20 mouse cellular contexts compared by ENCODE assay signal in the genomic region with DNA sequence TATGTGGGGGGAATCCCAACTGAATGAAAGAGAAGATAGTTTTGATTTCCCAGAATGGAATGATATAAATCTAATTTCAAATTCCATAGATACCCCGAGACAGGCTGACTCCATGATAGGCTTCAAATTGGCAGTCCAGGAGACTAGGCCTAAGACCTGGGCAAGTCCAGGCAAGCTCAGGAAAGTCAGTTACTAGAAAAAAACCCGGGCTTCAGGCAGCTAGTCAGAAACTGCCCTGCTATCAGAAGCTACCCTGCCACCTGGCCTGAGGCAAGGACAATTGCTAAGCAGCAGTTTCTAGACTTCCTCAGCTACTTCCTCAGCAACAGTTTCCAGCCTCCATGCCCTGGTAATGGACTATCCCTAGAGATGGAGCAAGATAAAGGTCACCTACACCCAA.
"Had no signal": no experiment of that assay in that cellular context is flagged by ENCODE, and none has a peak within 500 bp of the region (broad histone marks: within the 10 kb centered on the region; RNA-seq: fewer than 3 reads in every experiment).

No protein-coding gene starts in this region.

- H3K27me3 ChIP-seq: megakaryocyte, embryonic 14.5 days; midbrain, embryonic 13.5 days; neural tube, embryonic 13.5 days; stomach, embryonic 15.5 days had no signal

- ATAC-seq: liver, postnatal 0 days; lung, postnatal 0 days; midbrain, embryonic 13.5 days; midbrain, embryonic 16.5 days had no signal

- H3K27ac ChIP-seq: kidney, postnatal 0 days; left cerebral cortex, adult 2 months; liver, embryonic 14.5 days; midbrain, embryonic 10.5 days; midbrain, embryonic 13.5 days; neural tube, embryonic 13.5 days; stomach, embryonic 15.5 days had no signal

- H3K9me3 ChIP-seq: megakaryocyte, embryonic 14.5 days; midbrain, embryonic 10.5 days; midbrain, embryonic 13.5 days; neural tube, embryonic 13.5 days; stomach, embryonic 15.5 days had no signal

- H3K4me3 ChIP-seq: left cerebral cortex, adult 2 months; megakaryocyte, embryonic 14.5 days; midbrain, embryonic 10.5 days; midbrain, embryonic 13.5 days; myocyte; neural tube, embryonic 13.5 days; stomach, embryonic 15.5 days had no signal

- H3K9ac ChIP-seq: liver, embryonic 14.5 days; liver, postnatal 0 days; lung, embryonic 14.5 days; midbrain, embryonic 13.5 days; neural tube, embryonic 13.5 days; stomach, embryonic 15.5 days had no signal

- H3K4me2 ChIP-seq: lung, embryonic 14.5 days; midbrain, embryonic 13.5 days; neural tube, embryonic 13.5 days; stomach, embryonic 15.5 days had no signal

- DNase-seq: kidney, postnatal 25 days; layer of hippocampus, postnatal 36 days; liver, postnatal 0 days; lung, embryonic 14.5 days; lung, postnatal 36 days; retina, postnatal 1 day; right cerebral cortex, postnatal 25 days; spleen, adult 18-20 months; thymus, postnatal 25 days had no signal
